In genomic region chr15:102501084-102501814, GRCm38 (mm10) we compare ENCODE assay signal across 14 mouse cellular contexts. TPM values are rescaled to one million over a fixed set of nuclear protein-coding genes. Genes with fewer than 3 reads are reported as not detected.
DNase-seq lines count a peak whose midpoint lies in the region; ATAC-seq lines count a peak whose summit lies in the region.
"Had no signal": no experiment of that assay in that cellular context is flagged by ENCODE, and none has a peak within 500 bp of the region (broad histone marks: within the 10 kb centered on the region; RNA-seq: fewer than 3 reads in every experiment).

No protein-coding gene starts in this region.

- ATAC-seq in hindbrain, embryonic 16.5 days: peak; percentile 32
- no peak for ATAC-seq in hindbrain, embryonic 13.5 days (ENCODE audit: low FRiP score)
- 0 out of 2 replicates have a peak, but pooled peaks have one; percentile 30 for ATAC-seq in neural tube, embryonic 13.5 days (ENCODE audit: low read depth)
- 0 out of 2 replicates have a peak, but pooled peaks have one; percentile 17 for ATAC-seq in limb, embryonic 11.5 days (ENCODE audit: insufficient number of reproducible peaks, low FRiP score, low TSS enrichment, low read depth)
- ATAC-seq in neural tube, embryonic 15.5 days (ENCODE audit: low FRiP score): peak; percentile 30; the same call in 1 of the 2 replicates
- ATAC-seq: CD4-positive, CD25-positive, alpha-beta regulatory T cell, adult 4 months; Patski had no signal

- H3K36me3 ChIP-seq in hindbrain, embryonic 16.5 days (ENCODE audit: control insufficient read depth, insufficient read depth, low read length): peaks cover 57% of the 10 kb centered on the region
- H3K36me3 ChIP-seq in hindbrain, embryonic 13.5 days: peaks cover 91% of the 10 kb centered on the region
- peaks cover 93% of the 10 kb centered on the region for H3K36me3 ChIP-seq in neural tube, embryonic 13.5 days
- H3K36me3 ChIP-seq in limb, embryonic 11.5 days (ENCODE audit: control insufficient read depth, insufficient read depth, low read length): peaks cover 47% of the 10 kb centered on the region
- peaks cover 75% of the 10 kb centered on the region for H3K36me3 ChIP-seq in neural tube, embryonic 15.5 days

- DNase-seq in neural tube, embryonic 10.5 days (ENCODE audit: extremely low spot score, low spot score): no peak
- no peak for DNase-seq in limb, embryonic 11.5 days (ENCODE audit: low spot score)
- DNase-seq in retina, postnatal 1 day: no peak
- DNase-seq in embryo, embryonic 10.5 days (ENCODE audit: low spot score): no peak
- DNase-seq: cerebellum, adult 8-10 months; gastrocnemius, adult 2 months; lung, postnatal 36 days; spleen, adult 18-20 months had no signal

- H3K9me3 ChIP-seq in hindbrain, embryonic 16.5 days (ENCODE audit: control insufficient read depth, low read length): no peaks in the 10 kb centered on the region
- H3K9me3 ChIP-seq in hindbrain, embryonic 13.5 days: no peaks in the 10 kb centered on the region
- no peaks in the 10 kb centered on the region for H3K9me3 ChIP-seq in neural tube, embryonic 13.5 days
- H3K9me3 ChIP-seq in limb, embryonic 11.5 days (ENCODE audit: control insufficient read depth, low read length): no peaks in the 10 kb centered on the region
- no peaks in the 10 kb centered on the region for H3K9me3 ChIP-seq in neural tube, embryonic 15.5 days (replicated peaks)

- H3K27ac ChIP-seq in hindbrain, embryonic 16.5 days (ENCODE audit: low read depth, low read length): no peak overlapping the region
- H3K27ac ChIP-seq in hindbrain, embryonic 13.5 days: no peak overlapping the region
- no peak overlapping the region for H3K27ac ChIP-seq in neural tube, embryonic 13.5 days (replicated peaks)
- no peak overlapping the region for H3K27ac ChIP-seq in limb, embryonic 11.5 days (replicated peaks; ENCODE audit: low read depth, low read length)
- H3K27ac ChIP-seq in neural tube, embryonic 15.5 days (replicated peaks): no peak overlapping the region
- H3K27ac ChIP-seq: gastrocnemius, adult 2 months had no signal

- H3K9ac ChIP-seq in hindbrain, embryonic 16.5 days (ENCODE audit: low read depth, low read length): no peak overlapping the region
- H3K9ac ChIP-seq in hindbrain, embryonic 13.5 days: no peak overlapping the region
- no peak overlapping the region for H3K9ac ChIP-seq in neural tube, embryonic 13.5 days
- H3K9ac ChIP-seq in limb, embryonic 11.5 days (ENCODE audit: low read length): no peak overlapping the region
- H3K9ac ChIP-seq in neural tube, embryonic 15.5 days (replicated peaks): no peak overlapping the region

- no peak overlapping the region for H3K4me3 ChIP-seq in hindbrain, embryonic 16.5 days (ENCODE audit: low read length)
- H3K4me3 ChIP-seq in hindbrain, embryonic 13.5 days: no peak overlapping the region
- no peak overlapping the region for H3K4me3 ChIP-seq in neural tube, embryonic 13.5 days
- H3K4me3 ChIP-seq in limb, embryonic 11.5 days (ENCODE audit: low read depth, low read length): no peak overlapping the region
- no peak overlapping the region for H3K4me3 ChIP-seq in neural tube, embryonic 15.5 days (replicated peaks)
- H3K4me3 ChIP-seq: gastrocnemius, adult 2 months had no signal

- H3K4me1 ChIP-seq in hindbrain, embryonic 16.5 days (ENCODE audit: control insufficient read depth, insufficient read depth, low read depth, low read length): no peaks in the 10 kb centered on the region
- H3K4me1 ChIP-seq in hindbrain, embryonic 13.5 days (replicated peaks): no peaks in the 10 kb centered on the region
- H3K4me1 ChIP-seq in neural tube, embryonic 13.5 days (replicated peaks): no peaks in the 10 kb centered on the region
- no peaks in the 10 kb centered on the region for H3K4me1 ChIP-seq in limb, embryonic 11.5 days (ENCODE audit: control insufficient read depth, insufficient read depth, low read length)
- H3K4me1 ChIP-seq in neural tube, embryonic 15.5 days: no peaks in the 10 kb centered on the region

- H3K4me2 ChIP-seq in hindbrain, embryonic 16.5 days (ENCODE audit: low read length): no peak overlapping the region
- H3K4me2 ChIP-seq in hindbrain, embryonic 13.5 days: no peak overlapping the region
- H3K4me2 ChIP-seq in neural tube, embryonic 13.5 days: no peak overlapping the region
- H3K4me2 ChIP-seq in limb, embryonic 11.5 days (ENCODE audit: low read depth, severe bottlenecking): no peak overlapping the region
- no peak overlapping the region for H3K4me2 ChIP-seq in neural tube, embryonic 15.5 days

- 88% methylated on average over 19 of the region's 19 CpGs for WGBS in hindbrain, embryonic 16.5 days
- WGBS in hindbrain, embryonic 13.5 days: 90% methylated on average over 19 of the region's 19 CpGs
- WGBS in neural tube, embryonic 13.5 days: 94% methylated on average over 19 of the region's 19 CpGs
- WGBS in limb, embryonic 11.5 days: 87% methylated on average over 19 of the region's 19 CpGs
- 89% methylated on average over 19 of the region's 19 CpGs for WGBS in neural tube, embryonic 15.5 days

- no peaks in the 10 kb centered on the region for H3K27me3 ChIP-seq in hindbrain, embryonic 16.5 days (replicated peaks; ENCODE audit: control insufficient read depth, insufficient read depth, low read length)
- no peaks in the 10 kb centered on the region for H3K27me3 ChIP-seq in hindbrain, embryonic 13.5 days
- H3K27me3 ChIP-seq in neural tube, embryonic 13.5 days: no peaks in the 10 kb centered on the region
- no peaks in the 10 kb centered on the region for H3K27me3 ChIP-seq in limb, embryonic 11.5 days (ENCODE audit: control insufficient read depth, insufficient read depth, low read length)
- no peaks in the 10 kb centered on the region for H3K27me3 ChIP-seq in neural tube, embryonic 15.5 days (replicated peaks)
- H3K27me3 ChIP-seq: Patski had no signal

RNA-seq across cellular contexts. Expression of gene Gm10337, which starts 2.3 kb away (rescaled TPM):
- polyA plus RNA-seq in hindbrain, embryonic 16.5 days (2015; fragmentation: Nextera tagmentation; extraction: Ambion mirVana): 8.1 and 21.8 TPM in 2 replicates
- 6.3 and 17.2 TPM in 2 replicates for polyA plus RNA-seq in hindbrain, embryonic 13.5 days (2015; fragmentation: Nextera tagmentation; extraction: Ambion mirVana)
- 8.7 and 16.2 TPM in 2 replicates for polyA plus RNA-seq in neural tube, embryonic 13.5 days (2015; fragmentation: Nextera tagmentation; extraction: Ambion mirVana)
- 6.1 TPM in 1 of 2 replicates, not detected in the other for polyA plus RNA-seq in limb, embryonic 11.5 days (2014; fragmentation: Nextera tagmentation; extraction: Ambion mirVana)
- 6.2 and 6.4 TPM in 2 replicates for polyA plus RNA-seq in neural tube, embryonic 15.5 days (2015; fragmentation: Nextera tagmentation; extraction: Ambion mirVana)
- polyA plus RNA-seq: CD4-positive, CD25-positive, alpha-beta regulatory T cell, adult 4 months had no signal

RNA-seq across cellular contexts. Expression of gene Map3k12, which starts 15.6 kb away (rescaled TPM):
- 55.7 and 62.4 TPM in 2 replicates for polyA plus RNA-seq in hindbrain, embryonic 16.5 days (2015; fragmentation: Nextera tagmentation; extraction: Ambion mirVana)
- 48.9 and 49.6 TPM in 2 replicates for polyA plus RNA-seq in hindbrain, embryonic 13.5 days (2015; fragmentation: Nextera tagmentation; extraction: Ambion mirVana)
- 45.8 and 50.6 TPM in 2 replicates for polyA plus RNA-seq in neural tube, embryonic 13.5 days (2015; fragmentation: Nextera tagmentation; extraction: Ambion mirVana)
- 14.3 and 18.2 TPM in 2 replicates for polyA plus RNA-seq in limb, embryonic 11.5 days (2014; fragmentation: Nextera tagmentation; extraction: Ambion mirVana)
- polyA plus RNA-seq in neural tube, embryonic 15.5 days (2015; fragmentation: Nextera tagmentation; extraction: Ambion mirVana): 49.1 and 57.4 TPM in 2 replicates

RNA-seq across cellular contexts. Expression of gene Tarbp2, which starts 16.7 kb away (rescaled TPM):
- polyA plus RNA-seq in hindbrain, embryonic 16.5 days (2015; fragmentation: Nextera tagmentation; extraction: Ambion mirVana): 104 and 109 TPM in 2 replicates
- polyA plus RNA-seq in hindbrain, embryonic 13.5 days (2015; fragmentation: Nextera tagmentation; extraction: Ambion mirVana): 94.5 and 94.6 TPM in 2 replicates
- polyA plus RNA-seq in neural tube, embryonic 13.5 days (2015; fragmentation: Nextera tagmentation; extraction: Ambion mirVana): 82.6 and 88.0 TPM in 2 replicates
- 109 and 110 TPM in 2 replicates for polyA plus RNA-seq in limb, embryonic 11.5 days (2014; fragmentation: Nextera tagmentation; extraction: Ambion mirVana)
- 93.7 and 98.4 TPM in 2 replicates for polyA plus RNA-seq in neural tube, embryonic 15.5 days (2015; fragmentation: Nextera tagmentation; extraction: Ambion mirVana)

RNA-seq across cellular contexts. Expression of gene Npff, which starts 23.5 kb away (rescaled TPM):
- polyA plus RNA-seq in hindbrain, embryonic 16.5 days (2015; fragmentation: Nextera tagmentation; extraction: Ambion mirVana): 4.1 and 5.0 TPM in 2 replicates
- polyA plus RNA-seq in hindbrain, embryonic 13.5 days (2015; fragmentation: Nextera tagmentation; extraction: Ambion mirVana): 6.1 and 7.1 TPM in 2 replicates
- polyA plus RNA-seq in neural tube, embryonic 13.5 days (2015; fragmentation: Nextera tagmentation; extraction: Ambion mirVana): 7.3 and 13.3 TPM in 2 replicates
- 1.6 and 2.2 TPM in 2 replicates for polyA plus RNA-seq in limb, embryonic 11.5 days (2014; fragmentation: Nextera tagmentation; extraction: Ambion mirVana)
- 13.9 and 14.0 TPM in 2 replicates for polyA plus RNA-seq in neural tube, embryonic 15.5 days (2015; fragmentation: Nextera tagmentation; extraction: Ambion mirVana)

RNA-seq across cellular contexts. Expression of gene Pcbp2, which starts 30.9 kb away (rescaled TPM):
- polyA plus RNA-seq in hindbrain, embryonic 16.5 days (2015; fragmentation: Nextera tagmentation; extraction: Ambion mirVana): 120 TPM in 2 replicates
- 148 and 150 TPM in 2 replicates for polyA plus RNA-seq in hindbrain, embryonic 13.5 days (2015; fragmentation: Nextera tagmentation; extraction: Ambion mirVana)
- polyA plus RNA-seq in neural tube, embryonic 13.5 days (2015; fragmentation: Nextera tagmentation; extraction: Ambion mirVana): 137 and 142 TPM in 2 replicates
- polyA plus RNA-seq in limb, embryonic 11.5 days (2014; fragmentation: Nextera tagmentation; extraction: Ambion mirVana): 284 and 287 TPM in 2 replicates
- polyA plus RNA-seq in neural tube, embryonic 15.5 days (2015; fragmentation: Nextera tagmentation; extraction: Ambion mirVana): 117 and 143 TPM in 2 replicates
